Mouse (Mus musculus) embryonic facial prominence, embryonic 12.5 days (tissue): ENCODE measurements around the gene Grin3a. TPM values are rescaled to one million over a fixed set of nuclear protein-coding genes. Genes with fewer than 3 reads are reported as not detected.
"Not testable (repeated sequence)": the region's sequence is repeated elsewhere in the genome, so short reads cannot be mapped to it uniquely, and the experiment has no call there.

Experiments
- ATAC-seq: fragments of 200-750 bp; cut with Nextera tagmentation; 2 replicates; pipeline ENCODE4 v1.8.0; 2017; ENCODE audit not compliant: insufficient number of reproducible peaks, insufficient read depth, low FRiP score, low TSS enrichment
- H3K27ac ChIP-seq: fragments of 300-500 bp; sonication (generic); 2 replicates; pipeline ENCODE4 v1.5.1; 2016; ENCODE audit warnings: mild to moderate bottlenecking
- H3K27me3 ChIP-seq: fragments of 300-500 bp; sonication (generic); 2 replicates; pipeline ENCODE4 v1.6.1; 2016; ENCODE audit warnings: mild to moderate bottlenecking, moderate library complexity
- H3K36me3 ChIP-seq: fragments of 300-500 bp; sonication (generic); 2 replicates; pipeline ENCODE4 v1.6.1; 2016; ENCODE audit warnings: mild to moderate bottlenecking
- H3K4me1 ChIP-seq: fragments of 300-500 bp; sonication (generic); 2 replicates; pipeline ENCODE4 v1.6.1; 2016
- H3K4me2 ChIP-seq: fragments of 300-500 bp; sonication (generic); replicated peaks from 2 replicates; pipeline ENCODE4 v1.6.1; 2016; ENCODE audit warnings: mild to moderate bottlenecking, moderate library complexity
- H3K4me3 ChIP-seq: fragments of 300-500 bp; sonication (generic); 2 replicates; pipeline ENCODE4 v1.5.1; 2016; ENCODE audit warnings: mild to moderate bottlenecking
- H3K9ac ChIP-seq: fragments of 300-500 bp; sonication (generic); 2 replicates; pipeline ENCODE4 v1.6.1; 2016; ENCODE audit warnings: mild to moderate bottlenecking, moderate library complexity
- H3K9me3 ChIP-seq: fragments of 300-500 bp; sonication (generic); 2 replicates; pipeline ENCODE4 v1.6.1; 2016; ENCODE audit warnings: mild to moderate bottlenecking, moderate library complexity
- WGBS: fragments of 180-500 bp; shearing (Covaris S2); methylation state at CpG from one replicate; pipeline ENCODE4 v1.1.7; 2016; 5-methylcytosine and 5-hydroxymethylcytosine counted together
- polyA plus RNA-seq: library from polyadenylated mRNA; unstranded; fragments of >200 nt; fragmentation: Nextera tagmentation; extraction: Ambion mirVana; gene quantifications from 2 replicates; pipeline ENCODE4 v1.2.1, GENCODE M21; 2016

Gene Grin3a
- polyA plus RNA-seq, 1 experiment from 2014 or later, result 2.5 TPM

DNA sequence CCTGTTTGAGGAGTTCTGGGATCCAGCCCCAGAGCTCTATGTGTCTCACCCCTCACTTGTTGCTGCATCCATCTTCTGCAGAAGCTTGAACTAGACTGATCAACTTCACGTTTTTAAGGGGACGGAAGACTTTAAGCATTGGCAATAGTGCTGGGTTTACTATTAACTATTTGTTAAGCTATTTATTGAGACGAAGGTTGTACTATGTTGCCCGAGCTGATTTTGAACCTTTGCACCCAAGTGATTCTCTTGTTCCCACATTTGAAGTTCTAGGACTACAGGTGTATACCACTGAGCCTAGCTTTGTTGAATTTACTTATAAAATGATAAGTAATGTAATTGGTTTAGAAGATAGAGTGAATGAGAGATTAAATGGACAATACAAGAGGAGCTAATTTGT is 221.6 kb downstream of the Grin3a start:
- Histone ChIP-seq H3K4me2 (no peak overlapping the region), H3K4me3 (no peak overlapping the region), H3K9ac (no peak overlapping the region), H3K9me3 (no peaks in the 10 kb centered on the region), H3K27ac (no peak overlapping the region), H3K27me3 (no peaks in the 10 kb centered on the region), H3K4me1 (no peaks in the 10 kb centered on the region), H3K36me3 (no peaks in the 10 kb centered on the region)
- no peak for ATAC-seq
- 87% methylated on average over 4 of the region's 4 CpGs for WGBS

DNA sequence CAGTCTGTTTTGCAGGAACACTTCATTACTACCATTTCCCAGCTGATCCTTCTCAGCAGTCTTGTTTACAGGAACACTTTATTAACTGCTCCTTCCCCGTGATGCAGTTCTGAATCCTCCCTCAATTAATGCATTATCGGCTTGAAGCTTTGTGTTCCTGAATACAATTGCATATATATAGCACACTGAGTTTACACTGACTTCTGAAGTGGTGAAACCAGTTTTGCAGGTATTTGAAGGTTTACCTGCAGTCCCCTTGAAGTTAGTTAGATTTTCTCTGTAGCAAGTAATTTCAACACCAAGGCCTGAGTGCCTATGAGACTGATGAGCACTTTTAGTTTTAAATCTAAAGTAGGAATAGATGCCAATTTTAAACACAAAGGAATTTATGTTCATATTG is 223.3 kb downstream of the Grin3a start:
- H3K4me3 ChIP-seq, result no peak overlapping the region
- no peaks in the 10 kb centered on the region for H3K4me1 ChIP-seq
- 72% methylated on average over 2 of the region's 2 CpGs for WGBS
- no peak overlapping the region for H3K27ac ChIP-seq
- H3K9me3 ChIP-seq, result no peaks in the 10 kb centered on the region
- H3K27me3 ChIP-seq, result no peaks in the 10 kb centered on the region
- no peak overlapping the region for H3K9ac ChIP-seq
- H3K4me2 ChIP-seq, result no peak overlapping the region
- no peak for ATAC-seq
- H3K36me3 ChIP-seq, result no peaks in the 10 kb centered on the region

DNA sequence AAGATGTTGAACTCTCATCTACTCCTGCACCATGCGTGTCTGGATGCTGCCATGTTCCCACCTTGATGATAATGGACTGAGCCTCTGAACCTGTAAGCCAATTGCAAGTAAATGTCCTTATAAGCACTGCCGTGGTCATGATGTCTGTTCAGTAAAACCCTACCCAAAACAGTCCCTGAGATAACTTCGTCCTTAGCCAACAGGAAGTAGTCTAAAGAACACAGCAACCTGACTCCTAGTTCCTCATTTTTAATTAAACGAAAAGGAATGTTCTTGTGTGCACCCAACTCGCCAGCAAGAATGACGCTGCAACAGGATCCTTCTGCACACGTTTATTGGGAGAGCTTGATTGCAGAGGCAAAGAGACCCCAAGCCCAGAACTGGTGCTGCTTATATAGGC is 225.7 kb downstream of the Grin3a start:
- not testable (repeated sequence) for ATAC-seq, H3K4me3 ChIP-seq, H3K9me3 ChIP-seq, H3K4me1 ChIP-seq, H3K9ac ChIP-seq, H3K4me2 ChIP-seq, H3K27ac ChIP-seq, H3K36me3 ChIP-seq, H3K27me3 ChIP-seq
- WGBS, result 90% methylated on average over 7 of the region's 7 CpGs

DNA sequence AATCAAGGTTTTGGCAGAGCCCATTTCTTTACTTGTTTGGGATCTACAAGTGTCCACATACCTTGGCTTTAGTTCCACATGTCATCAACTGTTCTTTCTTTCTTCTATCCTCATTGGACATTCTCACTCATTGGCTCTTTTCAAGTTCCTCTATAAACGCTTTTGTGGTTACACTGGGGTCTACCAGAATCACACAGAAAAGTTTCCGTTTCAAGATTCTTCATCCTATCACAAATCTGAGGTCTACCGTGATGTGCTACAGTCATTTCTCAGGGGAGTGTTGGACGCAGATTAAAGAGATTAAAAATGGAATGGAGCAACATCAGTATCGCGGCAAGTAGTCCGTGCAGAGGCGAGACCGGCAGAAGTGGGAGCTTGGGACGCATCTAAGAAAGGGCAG is 228.6 kb downstream of the Grin3a start:
- Histone ChIP-seq H3K9ac (no peak overlapping the region), H3K27ac (no peak overlapping the region), H3K9me3 (no peaks in the 10 kb centered on the region), H3K4me2 (no peak overlapping the region), H3K36me3 (no peaks in the 10 kb centered on the region), H3K4me3 (no peak overlapping the region), H3K4me1 (no peaks in the 10 kb centered on the region), H3K27me3 (no peaks in the 10 kb centered on the region)
- no peak for ATAC-seq
- WGBS, result 92% methylated on average over 10 of the region's 10 CpGs

Other genes starting within 250 kb of the Grin3a start
- gene Tmem246, start 247.9 kb downstream of the Grin3a start, polyA plus RNA-seq, result 25.0 and 26.1 TPM in 2 replicates
- 53.4 and 56.3 TPM in 2 replicates for gene Rnf20, start 213.7 kb downstream of the Grin3a start, polyA plus RNA-seq
- 0.08 and 0.17 TPM in 2 replicates for gene Ppp3r2, start 163.7 kb downstream of the Grin3a start, polyA plus RNA-seq